Mouse (Mus musculus) ovary, postnatal 10 days (tissue): ENCODE data around the gene Ccdc130.
"Not testable (repeated sequence)": the region's sequence is repeated elsewhere in the genome, so short reads cannot be mapped to it uniquely, and the experiment has no call there.

ENCODE experiments used
- DNase-seq: peaks from one replicate; pipeline ENCODE4 v3.0.0; 2022; ENCODE audit warnings: low spot score

The Ccdc130 gene

DNA sequence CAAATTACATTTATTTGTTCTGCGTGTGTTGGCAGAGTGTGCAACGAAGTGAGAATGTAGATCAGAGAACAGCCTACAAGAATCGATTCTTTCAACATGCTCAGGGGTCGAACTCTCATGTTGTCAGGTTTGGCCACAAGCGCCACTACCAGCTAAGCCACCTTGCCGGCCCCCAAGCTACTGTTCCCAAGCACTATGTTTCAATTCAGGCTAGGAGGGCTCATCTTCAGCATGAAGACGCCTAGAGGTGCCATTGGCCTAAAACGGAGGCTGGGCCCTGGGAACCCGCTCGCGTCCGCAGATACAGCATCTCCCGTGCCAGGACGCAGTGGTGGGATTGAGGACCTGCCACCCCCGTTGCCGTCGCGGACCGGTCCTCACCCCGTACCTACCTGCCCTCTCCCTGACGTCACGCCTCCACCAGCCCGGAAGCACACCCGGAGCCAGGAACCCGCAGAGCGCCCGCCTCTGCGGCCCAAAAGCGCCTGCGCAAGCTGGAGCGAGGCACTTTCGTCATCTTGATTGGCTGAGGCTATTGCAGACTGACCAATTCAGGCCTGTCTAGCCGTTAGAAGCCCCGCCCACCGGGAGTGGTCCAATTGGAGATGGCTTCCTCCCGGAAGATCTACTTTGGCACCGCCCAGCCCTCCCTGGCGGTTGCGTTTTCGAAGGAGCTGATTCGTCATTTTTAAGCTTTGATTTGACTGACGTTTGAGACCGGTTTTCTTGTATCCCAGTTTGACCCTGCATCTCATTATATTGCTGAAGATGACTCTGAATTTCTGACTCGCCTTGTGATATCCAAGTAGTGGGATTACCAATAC lies at the start of gene Ccdc130:
TSS of gene Ccdc130 (minus strand) at position 431 of the 824 bp plus-strand sequence.
- DNase-seq = peak; percentile 93

DNA sequence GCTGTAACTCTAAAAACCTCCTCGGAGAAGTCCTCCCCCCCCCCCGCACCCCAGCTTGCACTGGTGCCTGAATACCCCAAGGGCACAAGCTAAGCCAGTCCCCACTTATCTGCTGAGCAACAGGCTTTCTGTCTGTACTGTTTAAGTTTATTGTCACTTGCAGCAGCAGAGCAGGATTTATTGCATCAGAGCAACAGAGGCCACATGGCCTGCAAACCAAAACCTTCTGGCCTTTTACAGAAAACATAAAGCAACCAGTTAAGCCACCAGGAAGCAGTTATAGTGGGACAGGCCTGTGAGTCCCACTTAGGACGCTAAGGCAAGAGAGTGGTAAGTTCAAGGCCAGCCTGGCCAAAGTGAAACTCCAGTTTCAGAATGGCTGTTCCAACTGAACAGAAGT lies 38.2 kb upstream of the Ccdc130 start:
- no peak for DNase-seq

DNA sequence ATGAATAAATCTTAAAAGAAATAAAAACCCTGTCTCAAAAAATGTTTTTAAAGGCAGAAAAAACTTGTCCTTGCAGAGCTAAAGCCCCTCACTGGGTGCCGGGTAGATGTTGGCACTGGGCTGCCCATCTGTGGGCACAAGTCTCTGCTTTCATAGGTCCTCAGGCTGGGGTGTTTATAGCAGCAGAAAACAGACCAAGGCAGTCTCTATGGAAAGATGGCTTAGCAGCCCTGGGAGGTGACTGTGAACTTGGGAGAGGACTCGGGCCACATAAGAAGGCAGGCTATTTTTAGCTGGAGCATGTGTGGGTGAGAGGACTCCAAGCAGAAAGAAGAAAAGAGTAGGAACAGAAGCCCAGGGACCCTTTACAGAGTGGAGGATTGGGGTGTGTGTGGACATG lies 33.8 kb upstream of the Ccdc130 start:
- no peak for DNase-seq

DNA sequence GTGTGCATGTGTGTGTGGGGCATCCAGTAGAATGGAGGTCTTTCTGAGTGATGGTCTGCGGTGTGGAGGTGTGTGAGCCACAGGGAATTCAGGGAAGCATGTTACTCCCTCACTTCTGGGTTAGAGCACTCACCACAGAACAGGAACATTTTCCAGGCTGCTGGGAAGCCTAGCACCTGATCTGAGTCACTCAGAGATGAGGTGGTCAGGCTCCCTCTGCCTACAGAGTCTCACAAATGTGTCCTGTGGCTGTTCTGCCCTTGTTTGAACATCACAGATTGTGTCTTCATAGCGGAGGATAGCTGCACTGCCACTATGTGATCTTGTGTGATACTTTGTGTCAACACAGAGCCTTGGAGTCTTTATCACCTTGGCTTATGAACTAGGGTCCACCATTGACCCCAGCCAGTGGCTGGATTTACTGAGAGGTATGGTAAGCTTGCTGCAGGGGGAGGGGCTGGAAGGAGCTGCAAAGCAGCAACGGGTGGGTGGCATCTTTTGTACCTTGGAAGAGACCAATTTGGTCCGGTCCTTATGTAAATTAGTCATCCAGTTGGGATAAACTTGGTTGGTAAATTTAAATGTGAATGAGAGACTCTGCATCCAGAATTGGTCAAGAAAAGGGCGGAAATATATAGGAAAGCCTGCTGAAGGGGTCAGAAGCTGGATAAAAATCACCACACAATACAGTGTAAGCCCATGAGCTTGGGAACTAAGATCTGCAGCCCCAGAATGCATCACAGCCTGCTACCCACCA lies 27.0 kb upstream of the Ccdc130 start:
- DNase-seq = no peak

DNA sequence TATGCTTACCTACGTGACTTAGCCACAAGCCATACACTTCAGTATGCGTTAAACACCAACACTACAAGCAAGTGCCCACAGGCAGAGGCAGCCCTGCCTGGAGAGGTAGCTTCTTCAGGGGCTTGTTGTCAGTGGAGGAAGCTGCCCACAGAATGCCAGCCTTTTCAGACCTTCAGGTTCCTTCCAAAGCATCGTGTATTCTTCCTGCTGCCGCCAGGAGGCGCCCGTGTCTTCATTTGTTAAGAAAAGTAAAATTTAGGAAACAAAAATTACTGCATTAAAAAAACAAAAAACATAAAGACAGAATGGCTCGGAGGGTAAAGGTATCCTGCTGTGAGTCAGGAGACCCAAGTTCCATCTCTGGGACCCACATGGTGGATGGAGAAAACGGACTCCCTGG lies 21.5 kb upstream of the Ccdc130 start:
- DNase-seq = no peak

DNA sequence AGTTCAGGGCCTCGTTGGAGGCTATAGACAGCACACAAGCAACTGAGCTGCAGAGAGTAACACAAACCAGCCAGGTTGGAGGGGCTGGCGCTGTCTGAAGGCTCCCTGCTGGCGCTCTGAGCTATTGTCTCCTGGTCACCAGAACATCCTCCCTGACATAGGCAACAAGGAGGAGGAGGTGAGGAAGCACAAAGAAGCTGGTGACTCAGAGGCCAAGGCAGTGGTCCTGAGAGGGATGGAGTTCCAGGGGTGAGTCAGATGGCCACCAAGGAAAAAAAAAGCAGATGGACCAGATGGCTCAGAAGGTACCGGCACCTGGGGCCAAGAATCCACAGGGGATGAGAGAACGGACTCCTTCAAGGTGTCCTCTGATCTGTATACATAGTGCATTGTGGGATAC lies 20.9 kb upstream of the Ccdc130 start:
- no peak for DNase-seq

DNA sequence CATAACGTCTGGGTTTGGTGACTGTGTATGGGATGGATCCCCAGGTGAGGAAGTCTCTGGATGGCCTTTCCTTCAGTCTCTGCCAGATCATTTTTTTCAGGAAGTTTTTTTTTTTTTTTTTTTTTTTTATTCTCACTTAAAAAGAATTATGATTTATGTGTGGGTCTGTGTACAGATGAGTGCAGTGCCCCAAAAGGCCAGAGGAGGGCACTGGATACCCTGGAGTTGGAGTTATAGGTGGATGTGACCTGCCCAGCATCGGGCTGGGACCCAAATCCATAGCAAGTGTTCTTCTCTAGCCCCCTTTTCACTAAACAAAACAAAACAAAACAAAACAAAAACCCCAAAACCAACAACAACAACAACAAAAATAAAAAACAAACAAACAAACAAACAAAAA lies 18.7 kb upstream of the Ccdc130 start:
- DNase-seq = no peak

DNA sequence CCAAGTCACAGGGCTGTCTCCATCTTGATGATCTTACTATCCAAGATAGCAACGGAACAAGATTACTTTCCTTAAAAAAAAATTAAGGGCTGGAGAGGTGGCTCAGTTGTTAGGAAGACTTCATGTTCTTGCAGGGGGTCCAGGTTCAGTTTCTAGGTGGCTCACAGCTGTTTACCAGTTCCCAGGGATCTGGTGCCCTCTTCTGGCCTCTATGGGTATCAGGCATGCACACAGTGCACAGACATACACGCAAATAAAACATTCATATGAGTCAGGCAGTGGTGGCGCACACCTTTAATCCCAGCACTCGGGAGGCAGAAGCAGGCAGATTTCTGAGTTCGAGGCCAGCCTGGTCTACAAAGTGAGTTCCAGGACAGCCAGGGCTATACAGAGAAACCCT lies 15.5 kb upstream of the Ccdc130 start:
- not testable (repeated sequence) for DNase-seq

DNA sequence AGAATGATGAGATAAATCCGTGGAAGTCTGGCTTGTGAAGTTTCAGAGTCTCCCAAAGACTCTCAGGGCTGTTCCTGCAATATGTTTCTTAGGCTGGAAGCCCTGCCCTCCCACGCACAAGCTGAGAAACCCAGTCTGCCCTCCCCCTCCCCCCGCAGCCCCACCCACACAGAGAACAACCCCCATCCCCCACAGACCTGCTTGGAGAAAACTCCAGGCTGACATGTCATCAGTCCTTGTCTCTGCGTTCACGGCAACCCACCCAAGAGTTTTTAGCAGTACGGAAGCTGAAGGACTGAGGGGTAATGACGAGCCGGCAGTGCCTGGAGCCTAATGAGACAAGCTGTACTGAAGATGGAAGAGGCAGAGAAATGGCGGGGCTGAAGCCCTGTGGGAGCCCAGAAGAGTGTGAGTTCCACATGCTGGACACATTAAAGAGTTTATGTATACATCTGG lies 14.5 kb upstream of the Ccdc130 start:
- no peak for DNase-seq

DNA sequence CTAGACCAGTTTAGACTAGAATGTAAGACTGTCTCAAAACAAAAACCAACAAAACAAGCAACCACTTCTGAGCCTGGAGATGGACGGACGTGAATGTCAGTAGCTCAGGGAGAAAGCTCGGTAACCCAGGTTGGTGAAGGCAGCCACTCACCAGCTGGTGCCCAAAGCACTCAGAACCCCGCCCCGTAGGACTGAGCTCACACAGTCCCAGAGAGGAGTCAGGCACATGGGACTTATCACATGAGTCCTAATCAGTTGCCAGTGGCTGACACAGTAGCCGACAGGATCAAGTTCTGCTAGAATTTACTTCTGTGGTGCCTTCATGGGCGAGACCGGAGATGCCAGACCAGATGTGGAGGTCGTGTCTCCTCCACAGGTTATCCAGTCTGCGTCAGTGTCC lies 10.6 kb upstream of the Ccdc130 start:
- DNase-seq = no peak

DNA sequence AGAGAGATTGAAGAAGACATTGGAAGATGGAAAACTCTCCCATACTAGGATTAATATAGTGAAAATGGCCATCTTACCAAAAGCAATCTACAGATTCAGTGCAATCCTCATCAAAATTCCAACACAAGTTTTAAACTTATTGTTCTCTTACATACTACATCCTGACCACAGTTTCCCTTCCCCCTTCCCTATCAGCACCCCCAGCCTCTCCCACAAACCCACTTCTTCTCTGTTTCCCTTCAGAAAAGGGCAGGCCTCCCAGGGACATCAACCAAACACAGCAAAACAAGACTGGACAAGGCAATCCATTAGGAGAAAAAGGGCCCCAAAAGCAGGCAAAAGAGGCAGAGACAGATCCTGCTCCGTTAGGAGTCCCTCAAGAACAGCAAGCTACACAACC lies 6.3 kb upstream of the Ccdc130 start:
- DNase-seq = no peak

DNA sequence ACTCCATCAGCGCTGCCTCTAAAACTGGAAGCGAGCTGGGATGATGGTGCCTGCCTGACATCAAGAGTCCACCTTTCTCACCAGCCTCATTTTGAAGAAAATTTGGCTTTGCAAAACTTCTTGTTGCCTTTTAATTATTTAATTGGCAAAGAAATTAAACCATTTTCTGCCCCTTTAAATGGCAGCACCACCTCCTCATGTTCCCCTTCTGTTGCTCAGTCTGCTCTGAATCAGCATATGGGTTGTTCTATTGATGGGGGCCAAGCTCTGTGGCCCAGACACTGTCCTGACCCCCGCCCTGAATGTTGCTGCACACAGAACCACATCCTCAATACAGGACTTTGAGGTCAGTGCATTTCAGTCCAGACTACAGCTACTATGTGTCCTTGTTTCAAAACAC lies 3.8 kb upstream of the Ccdc130 start:
- no peak for DNase-seq

DNA sequence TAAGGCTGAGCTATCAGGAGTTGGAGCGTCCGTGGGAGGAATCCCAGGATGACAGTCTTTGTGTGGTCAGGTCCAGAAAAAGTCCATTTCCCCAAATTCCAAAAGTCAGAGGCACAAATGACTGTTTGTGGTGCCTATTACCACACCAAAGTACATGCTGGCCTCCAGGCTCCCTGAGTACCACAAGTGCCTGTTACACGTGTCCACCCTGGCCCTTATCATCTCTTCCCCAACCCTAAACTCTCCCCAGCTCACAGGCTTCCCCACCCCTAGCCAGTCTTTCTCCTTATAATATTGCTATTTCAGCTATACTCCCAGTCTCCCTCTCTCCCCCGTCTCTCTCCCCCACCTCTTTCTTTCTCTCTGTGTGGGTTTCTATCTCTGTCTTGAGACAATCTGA lies 2.1 kb upstream of the Ccdc130 start:
- DNase-seq = no peak

DNA sequence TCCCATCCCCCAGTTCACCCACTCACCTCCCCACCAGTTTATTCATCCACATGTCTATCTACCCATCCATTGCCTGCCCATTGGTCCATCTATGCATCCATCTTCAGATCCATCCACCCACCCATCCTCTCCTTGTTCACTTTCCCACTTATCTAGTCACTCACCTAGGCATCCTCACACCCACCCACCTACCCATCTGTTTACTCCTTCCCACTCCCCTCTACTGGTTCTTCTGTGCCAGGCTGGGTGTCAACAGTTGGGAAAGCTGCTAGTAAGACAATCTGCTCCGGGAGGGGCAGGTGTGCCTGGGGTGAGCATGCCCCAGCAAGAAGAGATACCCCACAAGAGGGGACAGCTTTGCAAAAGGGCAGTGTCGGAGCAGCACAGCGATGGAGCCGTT lies 9.1 kb downstream of the Ccdc130 start:
- no peak for DNase-seq

DNA sequence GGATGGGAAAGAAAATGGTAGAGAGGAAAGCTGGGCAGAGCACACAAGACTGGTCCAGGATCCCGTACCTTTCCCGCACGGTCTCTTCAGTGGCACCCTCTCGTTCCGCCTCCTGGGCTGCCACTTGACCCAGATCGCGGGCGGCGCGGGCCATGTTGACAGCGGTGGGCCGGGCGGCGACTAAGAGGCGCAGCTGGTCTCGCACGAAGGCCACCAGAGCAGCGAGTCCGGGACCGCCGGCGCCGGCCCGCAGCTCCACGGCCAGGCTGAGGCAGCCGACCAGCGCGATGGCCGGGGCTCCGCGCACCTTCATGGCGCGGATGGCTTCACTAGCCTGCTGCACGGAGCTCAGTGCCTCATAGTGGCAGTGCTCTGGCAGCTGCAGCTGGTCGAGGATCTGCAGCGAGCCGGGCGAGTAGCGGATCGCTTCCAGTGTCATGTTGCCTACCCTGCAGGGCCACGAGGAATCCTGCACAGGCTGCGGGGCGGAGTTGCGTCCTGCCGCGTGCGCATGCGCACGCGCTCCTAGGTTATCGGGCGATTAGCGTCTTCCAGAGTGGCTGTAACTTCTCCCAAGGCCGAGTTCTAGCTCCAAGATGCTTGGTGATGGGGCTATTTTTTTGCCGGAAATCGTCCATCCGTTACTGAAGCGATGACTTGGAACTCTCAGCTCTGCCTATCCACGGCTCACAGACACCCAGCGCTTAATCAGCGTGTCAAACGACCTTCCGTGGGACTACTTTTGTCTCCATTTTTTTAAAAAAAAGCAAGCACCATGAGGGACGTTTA lies 13.2 kb downstream of the Ccdc130 start, which contains the start of gene Mri1:
TSS of gene Mri1 (minus strand) at position 505 of the 789 bp plus-strand sequence.
- DNase-seq = peak; percentile 59

DNA sequence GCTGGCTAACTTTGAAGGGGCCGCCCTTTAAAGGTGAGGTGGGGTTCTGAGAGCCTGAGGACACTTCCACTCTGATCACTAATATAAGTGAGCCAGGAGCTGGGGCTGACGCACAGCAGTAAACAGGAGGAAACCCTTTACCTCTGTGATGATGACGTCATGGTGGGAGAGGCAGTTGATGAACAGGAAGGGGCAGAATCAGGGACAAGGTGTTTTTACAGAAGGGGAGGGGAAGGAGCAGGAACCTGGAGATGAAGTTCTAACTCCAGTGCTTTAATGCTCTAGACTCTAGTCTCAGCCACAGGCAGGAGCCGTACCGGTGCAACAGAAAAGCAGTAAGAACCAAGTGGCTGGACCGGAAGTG lies 13.7 kb downstream of the Ccdc130 start:
- DNase-seq = no peak

DNA sequence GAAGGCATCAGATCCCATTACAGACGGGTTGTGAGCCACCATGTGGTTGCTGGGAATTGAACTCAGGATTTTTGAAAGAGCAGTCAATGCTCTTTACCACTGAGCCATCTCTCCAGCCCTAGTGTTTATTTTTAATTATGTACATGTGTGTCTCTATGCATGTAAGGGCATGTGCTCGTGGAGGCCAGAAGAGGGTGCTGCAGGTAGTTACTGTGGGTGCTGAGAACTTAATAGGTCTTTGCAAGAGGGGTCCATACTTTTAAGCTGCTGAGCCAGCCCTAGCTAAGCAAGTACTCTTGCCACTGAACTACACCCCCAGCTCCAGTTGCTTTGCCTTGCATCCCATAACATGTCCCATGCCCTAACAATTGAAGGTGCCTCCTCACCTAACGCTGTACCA lies 14.3 kb downstream of the Ccdc130 start:
- no peak for DNase-seq

DNA sequence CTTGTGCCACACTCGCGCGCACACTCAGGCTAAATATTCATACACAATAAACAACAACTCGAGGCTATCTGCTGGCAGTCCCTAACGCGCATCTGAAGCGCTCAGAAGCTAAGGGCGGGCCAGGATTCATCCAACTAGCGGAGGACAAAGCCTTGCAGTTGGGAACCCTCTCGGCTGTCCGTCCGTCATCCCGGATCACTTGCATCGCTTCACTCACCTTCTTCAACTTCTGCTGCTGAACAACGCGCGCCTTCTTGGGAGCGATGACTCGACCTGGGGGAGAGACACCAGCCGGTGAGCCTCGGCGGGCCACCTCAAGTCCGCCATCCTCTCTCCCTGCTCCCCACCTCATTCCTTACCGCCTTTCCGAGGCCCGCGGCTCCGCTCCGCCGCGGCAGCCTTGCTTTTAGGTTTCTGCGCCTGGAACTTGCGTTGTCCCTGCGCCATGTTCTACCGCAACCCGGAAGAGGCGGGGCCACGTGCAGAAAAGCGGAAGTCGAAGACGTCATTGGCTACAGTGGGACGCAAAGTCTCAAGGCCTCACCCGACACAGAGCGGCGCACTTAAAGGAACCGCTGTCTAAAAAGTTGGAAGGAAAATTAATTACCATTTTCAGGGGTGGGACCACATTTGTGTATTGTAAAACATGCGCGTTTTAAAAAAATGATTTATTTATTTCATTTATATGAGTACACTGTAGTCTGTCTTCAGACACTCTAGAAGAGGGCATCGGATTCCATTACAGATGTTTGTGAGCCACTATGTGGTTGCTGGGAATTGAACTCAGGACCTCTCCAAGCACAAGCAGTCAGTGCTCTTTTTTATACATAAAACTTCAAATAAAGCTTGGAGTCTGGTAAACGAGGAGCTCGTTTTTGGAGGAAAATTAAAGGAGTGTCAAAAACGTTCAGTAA lies 20.7 kb downstream of the Ccdc130 start, which contains the start of gene D8Ertd738e:
TSS of gene D8Ertd738e (minus strand) at position 463 of the 914 bp plus-strand sequence.
- peak; percentile 50 for DNase-seq

DNA sequence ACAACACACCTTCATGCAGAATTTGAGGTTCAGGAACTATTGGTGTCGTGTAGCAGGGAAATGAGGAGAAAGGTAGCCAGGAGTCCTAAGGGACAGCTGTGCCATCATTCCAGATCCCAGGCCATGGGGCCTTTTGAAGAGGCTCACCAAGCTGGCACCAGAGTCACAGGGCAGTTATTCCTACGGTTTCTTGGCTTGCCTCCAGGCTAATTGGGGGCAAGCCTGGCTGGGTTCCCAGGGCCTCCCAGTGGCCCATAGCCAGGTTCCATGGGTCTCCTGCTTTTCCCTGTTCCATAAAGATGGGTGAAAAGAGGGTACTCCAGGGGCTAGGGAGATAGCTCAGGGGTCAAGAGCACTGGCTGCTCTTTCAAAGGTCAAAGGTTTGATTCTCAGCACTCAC lies 28.4 kb downstream of the Ccdc130 start:
- DNase-seq = no peak

DNA sequence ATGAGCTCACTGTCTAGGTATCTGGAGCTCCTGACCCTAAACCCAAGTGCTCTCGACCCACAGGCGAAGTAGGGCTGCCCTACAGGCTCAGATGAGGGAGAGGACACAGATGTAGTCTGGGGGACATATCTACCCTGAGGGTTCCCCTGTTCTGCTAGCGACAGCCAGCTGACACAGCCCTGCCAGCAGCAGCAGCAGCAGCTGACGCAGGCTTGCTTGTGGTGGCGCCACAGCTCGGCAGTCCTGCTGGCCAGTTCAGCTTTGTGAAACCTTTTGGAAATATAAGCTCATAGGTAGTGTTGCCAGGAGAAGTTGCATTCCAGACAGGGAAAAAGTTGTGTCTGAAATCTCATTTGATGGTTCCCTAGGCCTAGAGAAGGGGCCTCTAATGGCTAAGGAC lies 29.0 kb downstream of the Ccdc130 start:
- no peak for DNase-seq

DNA sequence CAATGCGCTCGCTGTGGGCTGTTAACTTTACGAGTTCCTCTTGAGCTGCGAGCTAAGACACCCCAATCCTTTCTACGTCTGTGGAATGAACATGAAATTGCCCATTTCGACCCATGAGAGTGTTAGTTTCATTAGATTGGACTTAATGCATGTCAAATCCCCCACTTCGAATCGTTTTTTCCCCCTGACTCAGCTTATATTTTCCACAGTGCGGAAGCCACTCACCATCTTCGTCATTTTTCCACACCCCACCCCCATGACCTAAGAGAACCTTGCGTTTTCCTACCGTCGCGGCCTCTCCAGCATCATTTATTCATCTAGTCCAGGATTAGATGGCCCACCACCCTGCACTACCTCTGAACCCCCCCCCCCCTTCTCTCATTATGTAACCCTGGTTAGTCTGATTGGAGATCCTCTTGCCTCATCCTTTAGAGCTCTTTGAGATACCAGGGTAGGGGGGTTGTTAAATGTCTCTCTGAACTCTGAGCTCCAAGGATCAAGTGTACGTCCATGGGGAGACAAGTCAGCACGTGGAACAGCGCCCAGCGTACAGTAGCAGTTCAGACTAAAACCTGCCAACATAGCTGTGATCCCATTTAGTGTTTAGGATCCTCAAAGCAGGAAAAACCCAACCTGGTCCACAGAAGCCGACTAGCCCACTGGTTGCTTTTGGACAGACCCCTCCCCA lies 32.5 kb downstream of the Ccdc130 start:
- DNase-seq = no peak
